Mouse (Mus musculus): ENCODE data around the gene Ghrhr. TPM values are rescaled to one million over a fixed set of nuclear protein-coding genes. Genes with fewer than 3 reads are reported as not detected.
A peak's percentile ranks its signal among the peaks of the same experiment; 100 is the strongest.

Gene Ghrhr
- total and polyA plus RNA-seq, 2 experiments from 2014 or later = not detected

GRCm38 (mm10) chr6:55353711-55354445, 22.2 kb upstream of the Ghrhr start:
- TF ChIP-seq EP300 (IDR thresholded peaks at IDR 0.05; ENCODE audit: low read depth) (no peak), CTCF (IDR thresholded peaks at IDR 0.05; ENCODE audit: low read depth) (no peak)
- Histone ChIP-seq H3K4me2 (ENCODE audit: low read depth, low read length) (no peak overlapping the region), H3K27me3 (ENCODE audit: control insufficient read depth, insufficient read depth, low read length) (no peaks in the 10 kb centered on the region), H3K4me1 (ENCODE audit: control insufficient read depth, insufficient read depth) (peaks cover 7% of the 10 kb centered on the region; the same call in 1 of the 2 replicates), H3K36me3 (replicated peaks; ENCODE audit: control insufficient read depth, insufficient read depth, low read length) (no peaks in the 10 kb centered on the region), H3K27ac (ENCODE audit: low read depth) (no peak overlapping the region), H3K9me3 (replicated peaks; ENCODE audit: control insufficient read depth, low read length) (no peaks in the 10 kb centered on the region; the same call in 1 of the 2 replicates), H3K9ac (replicated peaks; ENCODE audit: low read depth, low read length) (no peak overlapping the region), H3K4me3 (ENCODE audit: low read depth, low read length) (no peak overlapping the region)
- DNase-seq (ENCODE audit: low spot score) (no peak), ATAC-seq (ENCODE audit: insufficient read depth, low read depth) (no peak)
- 79% methylated on average over 12 of the region's 12 CpGs for WGBS

GRCm38 (mm10) chr6:55354456-55355117, 21.5 kb upstream of the Ghrhr start:
- TF ChIP-seq EP300 (IDR thresholded peaks at IDR 0.05; ENCODE audit: low read depth) = no peak
- no peak for TF ChIP-seq CTCF (IDR thresholded peaks at IDR 0.05; ENCODE audit: low read depth)
- WGBS = 73% methylated on average over 4 of the region's 4 CpGs
- DNase-seq (ENCODE audit: low spot score) = no peak

GRCm38 (mm10) chr6:55355575-55355974, 20.5 kb upstream of the Ghrhr start:
- H3K4me3 ChIP-seq (ENCODE audit: low read depth, low read length) = no peak overlapping the region
- no peaks in the 10 kb centered on the region for H3K36me3 ChIP-seq (replicated peaks; ENCODE audit: control insufficient read depth, insufficient read depth, low read length)
- H3K9me3 ChIP-seq (replicated peaks; ENCODE audit: control insufficient read depth, low read length) = no peaks in the 10 kb centered on the region
- no peak overlapping the region for H3K27ac ChIP-seq (ENCODE audit: low read depth)
- TF ChIP-seq EP300 (IDR thresholded peaks at IDR 0.05; ENCODE audit: low read depth) (no peak), CTCF (IDR thresholded peaks at IDR 0.05; ENCODE audit: low read depth) (no peak)
- no peak overlapping the region for H3K9ac ChIP-seq (replicated peaks; ENCODE audit: low read depth, low read length)
- no peak for ATAC-seq (ENCODE audit: insufficient read depth, low read depth)
- H3K4me1 ChIP-seq (ENCODE audit: control insufficient read depth, insufficient read depth) = peaks cover 7% of the 10 kb centered on the region; the same call in 1 of the 2 replicates
- 72% methylated on average over 7 of the region's 7 CpGs for WGBS
- no peak for DNase-seq (ENCODE audit: low spot score)
- no peaks in the 10 kb centered on the region for H3K27me3 ChIP-seq (ENCODE audit: control insufficient read depth, insufficient read depth, low read length)
- H3K4me2 ChIP-seq (ENCODE audit: low read depth, low read length) = no peak overlapping the region

More at GRCm38 (mm10) chr6:55354456-55355117, 21.5 kb upstream of the Ghrhr start:
- no peak overlapping the region for H3K9ac ChIP-seq (replicated peaks; ENCODE audit: low read depth, low read length)
- no peak overlapping the region for H3K27ac ChIP-seq (ENCODE audit: low read depth)
- ATAC-seq (ENCODE audit: insufficient read depth, low read depth) = no peak
- H3K4me1 ChIP-seq (ENCODE audit: control insufficient read depth, insufficient read depth) = peaks cover 7% of the 10 kb centered on the region; the same call in 1 of the 2 replicates
- H3K27me3 ChIP-seq (ENCODE audit: control insufficient read depth, insufficient read depth, low read length) = no peaks in the 10 kb centered on the region
- H3K4me2 ChIP-seq (ENCODE audit: low read depth, low read length) = no peak overlapping the region
- H3K36me3 ChIP-seq (replicated peaks; ENCODE audit: control insufficient read depth, insufficient read depth, low read length) = no peaks in the 10 kb centered on the region
- H3K4me3 ChIP-seq (ENCODE audit: low read depth, low read length) = no peak overlapping the region
- H3K9me3 ChIP-seq (replicated peaks; ENCODE audit: control insufficient read depth, low read length) = no peaks in the 10 kb centered on the region; the same call in 1 of the 2 replicates

- H3K27ac ChIP-seq (ENCODE audit: low read depth) = no peak overlapping the region
- no peak overlapping the region for H3K9ac ChIP-seq (replicated peaks; ENCODE audit: low read depth, low read length)
- H3K9me3 ChIP-seq (replicated peaks; ENCODE audit: control insufficient read depth, low read length) = no peaks in the 10 kb centered on the region
- 17% methylated on average over 5 of the region's 5 CpGs for WGBS
- no peaks in the 10 kb centered on the region for H3K36me3 ChIP-seq (replicated peaks; ENCODE audit: control insufficient read depth, insufficient read depth, low read length)
- H3K4me3 ChIP-seq (ENCODE audit: low read depth, low read length) = no peak overlapping the region
- no peak for TF ChIP-seq CTCF (IDR thresholded peaks at IDR 0.05; ENCODE audit: low read depth)
- no peak; the same call in 1 of the 2 replicates for TF ChIP-seq EP300 (IDR thresholded peaks at IDR 0.05; ENCODE audit: low read depth)
- ATAC-seq (ENCODE audit: insufficient read depth, low read depth) (peak; percentile 50), DNase-seq (ENCODE audit: low spot score) (peak; percentile 24)
- no peaks in the 10 kb centered on the region for H3K27me3 ChIP-seq (ENCODE audit: control insufficient read depth, insufficient read depth, low read length)
- H3K4me1 ChIP-seq (ENCODE audit: control insufficient read depth, insufficient read depth) = peaks cover 7% of the 10 kb centered on the region; the same call in 1 of the 2 replicates
- no peak overlapping the region for H3K4me2 ChIP-seq (ENCODE audit: low read depth, low read length)
Measured at GRCm38 (mm10) chr6:55356017-55356703, 19.9 kb upstream of the Ghrhr start.

- ATAC-seq (ENCODE audit: insufficient read depth, low read depth) = no peak
- Histone ChIP-seq H3K27ac (ENCODE audit: low read depth) (no peak overlapping the region), H3K36me3 (replicated peaks; ENCODE audit: control insufficient read depth, insufficient read depth, low read length) (no peaks in the 10 kb centered on the region), H3K4me1 (ENCODE audit: control insufficient read depth, insufficient read depth) (peaks cover 7% of the 10 kb centered on the region; the same call in 1 of the 2 replicates), H3K27me3 (ENCODE audit: control insufficient read depth, insufficient read depth, low read length) (no peaks in the 10 kb centered on the region), H3K4me2 (ENCODE audit: low read depth, low read length) (no peak overlapping the region), H3K9me3 (replicated peaks; ENCODE audit: control insufficient read depth, low read length) (no peaks in the 10 kb centered on the region), H3K9ac (replicated peaks; ENCODE audit: low read depth, low read length) (no peak overlapping the region), H3K4me3 (ENCODE audit: low read depth, low read length) (no peak overlapping the region)
- WGBS = 74% methylated on average over 5 of the region's 5 CpGs
- no peak for DNase-seq (ENCODE audit: low spot score)
- TF ChIP-seq CTCF (IDR thresholded peaks at IDR 0.05; ENCODE audit: low read depth) = no peak
- no peak for TF ChIP-seq EP300 (IDR thresholded peaks at IDR 0.05; ENCODE audit: low read depth)
Measured at GRCm38 (mm10) chr6:55356976-55357635, 19.0 kb upstream of the Ghrhr start.

Measured in heart, postnatal 0 days (tissue).